Mouse (Mus musculus): ENCODE data around the gene Slc6a21. TPM values are rescaled to one million over a fixed set of nuclear protein-coding genes. Genes with fewer than 3 reads are reported as not detected.

The Slc6a21 gene
- not detected for polyA plus RNA-seq (2012; fragmentation: generic; extraction: Trizol)

DNA sequence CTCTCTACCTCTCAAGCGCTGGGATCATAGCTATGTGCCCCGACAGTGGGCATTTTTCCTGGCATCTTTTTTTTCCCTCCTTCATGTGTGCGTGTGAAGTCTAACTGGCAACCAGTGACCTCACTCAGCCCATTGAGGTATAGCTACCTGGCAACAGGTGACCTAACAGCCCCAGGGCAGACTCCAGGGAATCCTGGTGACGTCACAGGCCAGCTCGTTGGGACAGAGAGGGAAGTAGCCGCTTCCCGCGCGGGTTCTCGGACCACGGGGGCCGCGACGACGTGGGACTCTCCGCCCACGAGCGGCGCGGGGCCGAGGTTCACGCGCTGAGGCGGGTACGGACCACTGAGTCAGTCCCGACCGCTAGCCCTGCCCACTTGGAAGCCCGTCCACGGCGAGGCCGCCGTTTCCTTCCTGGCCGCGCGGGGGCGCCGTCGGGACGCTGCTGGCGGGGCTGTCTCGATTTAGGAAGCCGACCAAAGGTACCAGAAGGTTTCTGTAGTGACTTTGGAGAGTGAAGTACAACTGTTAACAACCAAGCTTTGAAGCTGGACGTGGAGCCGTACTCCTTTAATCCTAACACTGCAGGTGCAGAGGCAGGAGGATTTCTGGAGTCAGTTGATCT is at the start of gene Slc6a21:
Gene Slc6a21, plus strand, starts transcription at position 378 of the 625 bp plus-strand sequence.

DNA sequence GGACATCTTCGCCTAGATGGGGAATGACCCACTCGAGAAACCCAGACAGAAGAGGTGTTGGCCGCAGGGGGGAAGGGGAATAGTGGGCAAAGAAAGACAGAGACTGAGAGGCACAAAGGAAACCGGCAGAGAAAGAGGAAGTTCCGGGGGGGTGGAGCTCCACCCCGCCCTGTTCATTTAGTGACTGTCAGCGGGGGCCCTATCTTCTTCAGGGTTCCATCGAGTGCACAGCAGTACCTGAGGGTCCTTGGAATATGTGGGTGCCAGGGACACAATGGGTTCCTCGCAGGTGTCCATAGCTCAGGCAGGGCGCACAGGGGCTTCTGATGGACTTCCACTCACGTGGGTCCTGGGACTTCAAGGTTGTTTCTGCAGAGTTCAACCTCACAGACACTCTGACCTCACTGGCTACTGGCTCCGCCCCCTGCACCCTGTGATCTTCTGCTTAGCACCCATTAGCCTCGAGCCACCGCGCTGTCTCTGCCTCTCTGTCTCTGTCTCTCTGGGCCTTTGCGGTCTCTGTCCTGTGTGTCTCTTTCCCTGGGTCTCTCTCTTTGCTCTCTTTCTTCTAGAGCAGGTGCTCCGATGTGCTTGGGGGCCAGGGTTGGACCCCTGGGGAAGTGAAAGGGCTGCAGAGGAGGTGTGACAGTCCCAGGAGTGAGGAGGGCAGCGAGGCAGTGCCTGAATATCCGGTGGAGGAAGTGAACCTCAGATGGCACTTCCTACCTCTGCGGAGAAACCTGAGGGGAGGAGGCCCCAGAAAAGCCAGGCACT is 38.4 kb upstream of the Slc6a21 start, which contains the start of gene Cd37:
Gene Cd37, minus strand, starts transcription at position 393 of the 774 bp plus-strand sequence.

DNA sequence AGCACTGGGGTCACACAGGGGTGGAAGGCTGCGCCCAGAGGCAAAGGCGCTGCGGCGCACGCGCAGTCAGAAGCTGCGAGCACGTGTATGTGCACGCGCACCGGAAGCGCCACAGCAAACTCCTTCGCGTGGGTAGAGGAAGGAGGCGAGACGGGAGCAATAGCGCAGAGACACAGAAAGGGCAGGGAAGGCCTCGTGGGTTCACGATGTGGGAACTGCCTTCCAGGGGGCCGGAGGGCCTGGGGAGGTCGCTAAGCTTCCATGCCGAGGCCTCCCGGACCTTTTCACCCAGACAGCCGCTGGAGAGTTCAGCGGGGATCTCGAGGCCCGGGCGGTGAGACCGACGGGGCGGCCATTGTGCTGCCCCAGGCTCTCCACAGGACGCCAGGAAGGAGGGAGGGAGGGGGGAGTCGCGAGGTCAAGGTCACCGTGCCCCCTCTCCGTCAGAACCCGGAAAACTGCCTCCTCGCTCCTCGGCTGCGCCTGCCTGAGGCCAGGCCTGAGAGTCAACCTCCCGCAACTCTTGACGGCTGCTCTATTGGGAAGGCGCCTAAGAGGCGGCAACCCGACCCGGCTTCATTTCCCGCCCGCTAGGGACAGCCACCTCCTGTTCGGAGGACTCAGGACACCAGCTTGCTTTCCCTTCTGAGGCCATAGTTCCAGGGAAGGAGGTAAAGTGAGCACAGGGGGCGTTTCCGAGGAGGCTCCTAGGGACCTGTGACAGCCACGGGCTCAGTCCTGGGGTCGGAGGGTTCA is 36.5 kb upstream of the Slc6a21 start, which contains the start of gene Slc6a16:
Gene Slc6a16, plus strand, starts transcription at position 453 of the 756 bp plus-strand sequence.

DNA sequence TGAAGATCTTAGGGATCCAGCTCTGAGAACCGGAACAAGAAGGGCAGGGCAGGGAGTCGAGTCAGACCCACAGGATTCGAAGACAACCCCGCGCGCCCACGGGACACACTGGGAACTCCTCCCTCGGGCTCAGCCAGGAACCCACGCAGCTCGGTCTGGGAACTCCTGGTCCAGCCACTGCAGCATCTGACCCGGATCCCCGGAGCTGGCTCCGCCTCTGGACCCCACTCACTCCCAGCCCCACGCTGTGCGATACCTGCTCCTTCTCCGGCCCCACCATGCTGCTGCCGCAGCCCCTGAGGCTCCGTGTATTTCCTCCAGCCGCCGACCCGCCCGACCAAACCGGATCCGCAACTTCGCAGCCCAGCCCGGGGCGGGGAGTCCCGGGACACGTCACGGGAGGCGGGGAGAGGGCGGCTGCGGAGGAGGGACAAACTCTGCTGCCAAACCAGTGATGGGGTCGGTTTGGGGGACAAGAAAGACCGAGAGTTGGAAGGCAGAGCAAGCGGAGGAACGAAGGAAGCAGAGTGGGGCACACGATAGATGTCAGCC is 56.2 kb downstream of the Slc6a21 start, which contains the start of gene Trpm4:
Gene Trpm4, minus strand, starts transcription at position 350 of the 552 bp plus-strand sequence.

DNA sequence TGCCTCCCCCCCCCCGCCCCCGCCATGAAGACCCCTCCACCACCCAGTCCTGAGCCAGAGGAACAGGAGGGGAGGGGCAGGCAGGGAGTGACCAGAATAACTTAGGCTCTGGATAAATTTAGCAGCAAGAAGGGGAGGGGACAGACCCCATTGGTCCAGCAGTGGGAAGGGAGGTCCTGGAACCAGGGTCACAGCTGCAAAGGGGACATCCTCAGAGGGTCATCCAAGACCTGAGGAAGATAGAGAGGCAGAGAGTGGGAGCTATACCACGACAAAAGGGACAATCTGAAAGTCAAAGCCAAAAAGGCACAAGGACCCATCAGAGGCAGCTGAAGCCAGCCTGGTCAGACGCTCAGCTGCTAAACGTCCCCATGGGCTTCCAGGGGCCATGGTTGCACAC is 57.7 kb downstream of the Slc6a21 start, which contains the start of gene Hrc:
Gene Hrc, plus strand, starts transcription at position 235 of the 400 bp plus-strand sequence.

Other genes starting within 250 kb of the Slc6a21 start
- gene Prr12, start 224.6 kb upstream of the Slc6a21 start, polyA plus RNA-seq (2012; fragmentation: generic; extraction: Trizol) = 10 to 100 TPM; 15.5 to 50.5 TPM
- 10 to 100 TPM; 70.7 to 93.8 TPM for gene Nosip, start 215.1 kb upstream of the Slc6a21 start, polyA plus RNA-seq (2012; fragmentation: generic; extraction: Trizol)
- gene Prrg2, start 214.8 kb upstream of the Slc6a21 start, polyA plus RNA-seq (2012; fragmentation: generic; extraction: Trizol) = 10 to 100 TPM; 15.9 to 50.5 TPM
- 100 to 1,000 TPM in 1 of 2 experiments, 10 to 100 TPM in 1; 38.2 to 683 TPM for gene Rcn3, start 185.3 kb upstream of the Slc6a21 start, polyA plus RNA-seq (2012; fragmentation: generic; extraction: Trizol)
- gene Fcgrt, start 173.7 kb upstream of the Slc6a21 start, polyA plus RNA-seq (2012; fragmentation: generic; extraction: Trizol) = 100 to 1,000 TPM in 1 of 2 experiments, 10 to 100 TPM in 1; 35.9 to 373 TPM
- gene Rps11, start 153.1 kb upstream of the Slc6a21 start, polyA plus RNA-seq (2012; fragmentation: generic; extraction: Trizol) = 1,000 to 10,000 TPM; 3,371 to 8,325 TPM
- gene Rpl13a, start 148.8 kb upstream of the Slc6a21 start, polyA plus RNA-seq (2012; fragmentation: generic; extraction: Trizol) = over 10,000 TPM in 1 of 2 experiments, 1,000 to 10,000 TPM in 1; 5,910 to 13,875 TPM
- gene Gm45713, start 141.3 kb upstream of the Slc6a21 start, polyA plus RNA-seq (2012; fragmentation: generic; extraction: Trizol) = 1 to 10 TPM; 2.2 to 3.0 TPM
- gene Flt3l, start 141.1 kb upstream of the Slc6a21 start, polyA plus RNA-seq (2012; fragmentation: generic; extraction: Trizol) = 10 to 100 TPM in 1 of 2 experiments, 1 to 10 TPM in 1; 2.1 to 23.0 TPM
- 100 to 1,000 TPM; 244 to 448 TPM for gene Pih1d1, start 123.2 kb upstream of the Slc6a21 start, polyA plus RNA-seq (2012; fragmentation: generic; extraction: Trizol)
- gene Aldh16a1, start 122.9 kb upstream of the Slc6a21 start, polyA plus RNA-seq (2012; fragmentation: generic; extraction: Trizol) = 100 to 1,000 TPM in 1 of 2 experiments, 10 to 100 TPM in 1; 58.8 to 137 TPM
- under 1 TPM; 0.04 to 0.18 TPM for gene Slc17a7, start 113.6 kb upstream of the Slc6a21 start, polyA plus RNA-seq (2012; fragmentation: generic; extraction: Trizol)
- under 1 TPM; 0.04 to 0.48 TPM for gene Gfy, start 97.9 kb upstream of the Slc6a21 start, polyA plus RNA-seq (2012; fragmentation: generic; extraction: Trizol)
- not detected for gene Pth2, start 96.5 kb upstream of the Slc6a21 start, polyA plus RNA-seq (2012; fragmentation: generic; extraction: Trizol)
- 1 to 10 TPM in 1 of 2 experiments, under 1 TPM in 1; 0.71 to 4.3 TPM for gene Ccdc155, start 72.6 kb upstream of the Slc6a21 start, polyA plus RNA-seq (2012; fragmentation: generic; extraction: Trizol)
- gene Dkkl1, start 65.4 kb upstream of the Slc6a21 start, polyA plus RNA-seq (2012; fragmentation: generic; extraction: Trizol) = under 1 TPM in 1 of 2 experiments, not detected in 1; 0.15 TPM
- 100 to 1,000 TPM in 1 of 2 experiments, 10 to 100 TPM in 1; 60.5 to 105 TPM for gene Tead2, start 61.8 kb upstream of the Slc6a21 start, polyA plus RNA-seq (2012; fragmentation: generic; extraction: Trizol)
- gene Cd37, start 38.4 kb upstream of the Slc6a21 start, polyA plus RNA-seq (2012; fragmentation: generic; extraction: Trizol) = under 1 TPM; 0.11 to 0.28 TPM
- gene Slc6a16, start 36.4 kb upstream of the Slc6a21 start, polyA plus RNA-seq (2012; fragmentation: generic; extraction: Trizol) = not detected
- gene Trpm4, start 56.3 kb downstream of the Slc6a21 start, polyA plus RNA-seq (2012; fragmentation: generic; extraction: Trizol) = 10 to 100 TPM; 23.4 to 26.2 TPM
- gene Hrc, start 57.8 kb downstream of the Slc6a21 start, polyA plus RNA-seq (2012; fragmentation: generic; extraction: Trizol) = under 1 TPM; 0.02 to 0.06 TPM
- 1 to 10 TPM; 1.1 to 2.1 TPM for gene Ppfia3, start 89.5 kb downstream of the Slc6a21 start, polyA plus RNA-seq (2012; fragmentation: generic; extraction: Trizol)
- 1 to 10 TPM in 1 of 2 experiments, under 1 TPM in 1; 0.23 to 1.8 TPM for gene Lin7b, start 93.1 kb downstream of the Slc6a21 start, polyA plus RNA-seq (2012; fragmentation: generic; extraction: Trizol)
- 100 to 1,000 TPM; 229 to 271 TPM for gene Snrnp70, start 118.2 kb downstream of the Slc6a21 start, polyA plus RNA-seq (2012; fragmentation: generic; extraction: Trizol)
- not detected for gene Kcna7, start 128.1 kb downstream of the Slc6a21 start, polyA plus RNA-seq (2012; fragmentation: generic; extraction: Trizol)
- gene Ntf5, start 136.2 kb downstream of the Slc6a21 start, polyA plus RNA-seq (2012; fragmentation: generic; extraction: Trizol) = under 1 TPM; 0.35 to 0.94 TPM
- under 1 TPM in 1 of 2 experiments, not detected in 1; 0.11 TPM for gene Lhb, start 143.3 kb downstream of the Slc6a21 start, polyA plus RNA-seq (2012; fragmentation: generic; extraction: Trizol)
- 10 to 100 TPM; 10.3 to 18.4 TPM for gene Gys1, start 157.3 kb downstream of the Slc6a21 start, polyA plus RNA-seq (2012; fragmentation: generic; extraction: Trizol)
- gene Ruvbl2, start 160.6 kb downstream of the Slc6a21 start, polyA plus RNA-seq (2012; fragmentation: generic; extraction: Trizol) = 100 to 1,000 TPM in 1 of 2 experiments, 10 to 100 TPM in 1; 68.4 to 154 TPM
- gene Ftl1, start 182.4 kb downstream of the Slc6a21 start, polyA plus RNA-seq (2012; fragmentation: generic; extraction: Trizol) = over 10,000 TPM in 1 of 2 experiments, 1,000 to 10,000 TPM in 1; 3,673 to 13,112 TPM
- 100 to 1,000 TPM; 253 to 519 TPM for gene Bax, start 189.4 kb downstream of the Slc6a21 start, polyA plus RNA-seq (2012; fragmentation: generic; extraction: Trizol)
- 1 to 10 TPM in 1 of 2 experiments, under 1 TPM in 1; 0.09 to 1.7 TPM for gene Tulp2, start 204.4 kb downstream of the Slc6a21 start, polyA plus RNA-seq (2012; fragmentation: generic; extraction: Trizol)
- gene Gm45808, start 209.3 kb downstream of the Slc6a21 start, polyA plus RNA-seq (2012; fragmentation: generic; extraction: Trizol) = not detected
- gene Dhdh, start 211.3 kb downstream of the Slc6a21 start, polyA plus RNA-seq (2012; fragmentation: generic; extraction: Trizol) = under 1 TPM; 0.07 to 0.21 TPM
- 100 to 1,000 TPM in 1 of 2 experiments, 10 to 100 TPM in 1; 66.5 to 268 TPM for gene Nucb1, start 232.9 kb downstream of the Slc6a21 start, polyA plus RNA-seq (2012; fragmentation: generic; extraction: Trizol)
- gene Ppp1r15a, start 248.8 kb downstream of the Slc6a21 start, polyA plus RNA-seq (2012; fragmentation: generic; extraction: Trizol) = 10 to 100 TPM in 1 of 2 experiments, 1 to 10 TPM in 1; 9.1 to 24.6 TPM
- 10 to 100 TPM in 1 of 2 experiments, under 1 TPM in 1; 0.27 to 17.6 TPM for gene Plekha4, start 248.8 kb downstream of the Slc6a21 start, polyA plus RNA-seq (2012; fragmentation: generic; extraction: Trizol)